Mouse (Mus musculus) megakaryocyte, embryonic 14.5 days (primary cell): ENCODE measurements at regions not wholly inside any gene's neighbourhood (a gene's known extent, or its start where the extent isn't known, plus 50 kb on each side); places are given as distances from the start of the nearest gene placed in this dataset.

Experiments
- FLI1 ChIP-seq: IDR thresholded peaks from 2 replicates; pipeline ENCODE4 v1.6.1; 2012; ENCODE audit warnings: low read length, inconsistent platforms, mixed read lengths
- GATA1 ChIP-seq: IDR thresholded peaks from 3 replicates; pipeline ENCODE4 v1.6.1; 2012; ENCODE audit warnings: mixed read lengths, low read length, inconsistent platforms, borderline replicate concordance

DNA sequence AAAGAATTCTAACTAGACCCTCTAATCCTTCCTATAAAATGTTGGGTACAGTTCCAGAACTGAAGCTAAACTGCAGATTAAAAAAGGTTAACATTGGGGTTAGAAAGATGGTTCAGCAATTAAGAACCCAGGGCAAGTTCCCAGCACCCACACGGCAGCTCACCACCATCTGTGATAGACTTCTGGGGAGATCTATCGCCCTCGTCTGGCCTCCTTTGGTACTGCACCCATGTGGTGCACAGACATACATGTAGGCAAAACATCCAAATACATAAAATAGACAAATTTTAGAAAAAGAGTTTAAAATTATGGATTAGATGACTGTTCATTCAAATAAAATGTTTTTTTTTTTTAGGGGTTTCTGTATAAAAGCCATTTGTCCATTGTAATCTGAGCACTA is 91.4 kb upstream of the Kazn start:
- TF ChIP-seq GATA1 (no peak), FLI1 (no peak)
